Mouse (Mus musculus): Measurements from ENCODE around the gene Nbas. TPM values are rescaled to one million over a fixed set of nuclear protein-coding genes. Genes with fewer than 3 reads are reported as not detected.
A peak's percentile ranks its signal among the peaks of the same experiment; 100 is the strongest.

Nbas gene
- polyA plus RNA-seq, 1 experiment = 26.0 TPM

- no peak for TF ChIP-seq CTCF (IDR thresholded peaks at IDR 0.05; ENCODE audit: borderline replicate concordance, extremely low read depth, insufficient read depth, insufficient read length)
- TF ChIP-seq POLR2A (IDR thresholded peaks at IDR 0.05; ENCODE audit: borderline replicate concordance, extremely low read depth, insufficient read depth, insufficient read length, poor library complexity, severe bottlenecking) = no peak
- no peak for DNase-seq (ENCODE audit: low read depth)
These were observed 141.3 kb downstream of the Nbas start for GRCm38 (mm10) chr12:13410191-13410590.

GRCm38 (mm10) chr12:13418651-13419050 lies 149.7 kb downstream of the Nbas start:
- TF ChIP-seq POLR2A (IDR thresholded peaks at IDR 0.05; ENCODE audit: borderline replicate concordance, extremely low read depth, insufficient read depth, insufficient read length, poor library complexity, severe bottlenecking) (no peak), CTCF (IDR thresholded peaks at IDR 0.05; ENCODE audit: borderline replicate concordance, extremely low read depth, insufficient read depth, insufficient read length) (no peak)
- DNase-seq (ENCODE audit: low read depth) = no peak

GRCm38 (mm10) chr12:13430219-13430618 lies 161.3 kb downstream of the Nbas start:
- TF ChIP-seq CTCF (IDR thresholded peaks at IDR 0.05; ENCODE audit: borderline replicate concordance, extremely low read depth, insufficient read depth, insufficient read length) (no peak), POLR2A (IDR thresholded peaks at IDR 0.05; ENCODE audit: borderline replicate concordance, extremely low read depth, insufficient read depth, insufficient read length, poor library complexity, severe bottlenecking) (no peak)

GRCm38 (mm10) chr12:13444653-13445431 lies 175.9 kb downstream of the Nbas start:
- TF ChIP-seq POLR2A (IDR thresholded peaks at IDR 0.05; ENCODE audit: borderline replicate concordance, extremely low read depth, insufficient read depth, insufficient read length, poor library complexity, severe bottlenecking) (no peak), CTCF (IDR thresholded peaks at IDR 0.05; ENCODE audit: borderline replicate concordance, extremely low read depth, insufficient read depth, insufficient read length) (no peak)
- no peak for DNase-seq (ENCODE audit: low read depth)

More at GRCm38 (mm10) chr12:13430219-13430618, 161.3 kb downstream of the Nbas start:
- DNase-seq (ENCODE audit: low read depth) = no peak

- DNase-seq (ENCODE audit: low read depth) = no peak
- no peak for TF ChIP-seq CTCF (IDR thresholded peaks at IDR 0.05; ENCODE audit: borderline replicate concordance, extremely low read depth, insufficient read depth, insufficient read length)
- no peak for TF ChIP-seq POLR2A (IDR thresholded peaks at IDR 0.05; ENCODE audit: borderline replicate concordance, extremely low read depth, insufficient read depth, insufficient read length, poor library complexity, severe bottlenecking)
These were observed 176.6 kb downstream of the Nbas start for GRCm38 (mm10) chr12:13445486-13446065.

- TF ChIP-seq CTCF (IDR thresholded peaks at IDR 0.05; ENCODE audit: borderline replicate concordance, extremely low read depth, insufficient read depth, insufficient read length) (no peak), POLR2A (IDR thresholded peaks at IDR 0.05; ENCODE audit: borderline replicate concordance, extremely low read depth, insufficient read depth, insufficient read length, poor library complexity, severe bottlenecking) (no peak)
- no peak for DNase-seq (ENCODE audit: low read depth)
These were observed 180.0 kb downstream of the Nbas start for GRCm38 (mm10) chr12:13448916-13449315.

GRCm38 (mm10) chr12:13452050-13452449 lies 183.1 kb downstream of the Nbas start:
- TF ChIP-seq CTCF (IDR thresholded peaks at IDR 0.05; ENCODE audit: borderline replicate concordance, extremely low read depth, insufficient read depth, insufficient read length) = no peak
- no peak for TF ChIP-seq POLR2A (IDR thresholded peaks at IDR 0.05; ENCODE audit: borderline replicate concordance, extremely low read depth, insufficient read depth, insufficient read length, poor library complexity, severe bottlenecking)
- no peak for DNase-seq (ENCODE audit: low read depth)

GRCm38 (mm10) chr12:13460223-13460853 lies 191.4 kb downstream of the Nbas start:
- no peak for DNase-seq (ENCODE audit: low read depth)
- TF ChIP-seq POLR2A (IDR thresholded peaks at IDR 0.05; ENCODE audit: borderline replicate concordance, extremely low read depth, insufficient read depth, insufficient read length, poor library complexity, severe bottlenecking) = no peak
- no peak for TF ChIP-seq CTCF (IDR thresholded peaks at IDR 0.05; ENCODE audit: borderline replicate concordance, extremely low read depth, insufficient read depth, insufficient read length)

GRCm38 (mm10) chr12:13461558-13462153 lies 192.7 kb downstream of the Nbas start:
- DNase-seq (ENCODE audit: low read depth) = peak; percentile 44
- no peak for TF ChIP-seq CTCF (IDR thresholded peaks at IDR 0.05; ENCODE audit: borderline replicate concordance, extremely low read depth, insufficient read depth, insufficient read length)
- no peak for TF ChIP-seq POLR2A (IDR thresholded peaks at IDR 0.05; ENCODE audit: borderline replicate concordance, extremely low read depth, insufficient read depth, insufficient read length, poor library complexity, severe bottlenecking)

GRCm38 (mm10) chr12:13462397-13462796 lies 193.5 kb downstream of the Nbas start:
- TF ChIP-seq POLR2A (IDR thresholded peaks at IDR 0.05; ENCODE audit: borderline replicate concordance, extremely low read depth, insufficient read depth, insufficient read length, poor library complexity, severe bottlenecking) (no peak), CTCF (IDR thresholded peaks at IDR 0.05; ENCODE audit: borderline replicate concordance, extremely low read depth, insufficient read depth, insufficient read length) (no peak)
- DNase-seq (ENCODE audit: low read depth) = peak; percentile 28

- TF ChIP-seq CTCF (IDR thresholded peaks at IDR 0.05; ENCODE audit: borderline replicate concordance, extremely low read depth, insufficient read depth, insufficient read length) = no peak
- no peak for TF ChIP-seq POLR2A (IDR thresholded peaks at IDR 0.05; ENCODE audit: borderline replicate concordance, extremely low read depth, insufficient read depth, insufficient read length, poor library complexity, severe bottlenecking)
These were observed 196.6 kb downstream of the Nbas start for GRCm38 (mm10) chr12:13465554-13465953.

More at GRCm38 (mm10) chr12:13465554-13465953, 196.6 kb downstream of the Nbas start:
- DNase-seq (ENCODE audit: low read depth) = no peak
